Mouse (Mus musculus) erythroblast, adult 5-6 weeks (primary cell): ENCODE data around the gene Grin2b. TPM values are rescaled to one million over a fixed set of nuclear protein-coding genes. Genes with fewer than 3 reads are reported as not detected.

Experiments used
- ATAC-seq: replicated peaks from 2 replicates; pipeline ENCODE4 v1.8.0; 2016; ENCODE audit warnings: moderate number of reproducible peaks, mild to moderate bottlenecking, moderate TSS enrichment, inconsistent platforms; ENCODE audit not compliant: poor library complexity, low FRiP score, severe bottlenecking
- total RNA-seq, 2 experiments: library from RNA; stranded (forward) in 1 of 2; stranded (reverse) in 1 of 2; fragments of 150-400 nt in 1 of 2; fragments of 200-764, 138-1000 nt in 1 of 2; gene quantifications; 2 replicates each; pipeline versions ENCODE4 v1.2.3 to v1.2.4; 2015 to 2017; ENCODE audit warnings: low replicate concordance in 2 of 2

Grin2b gene
- total RNA-seq, 2 experiments from 2014 or later: not detected

DNA sequence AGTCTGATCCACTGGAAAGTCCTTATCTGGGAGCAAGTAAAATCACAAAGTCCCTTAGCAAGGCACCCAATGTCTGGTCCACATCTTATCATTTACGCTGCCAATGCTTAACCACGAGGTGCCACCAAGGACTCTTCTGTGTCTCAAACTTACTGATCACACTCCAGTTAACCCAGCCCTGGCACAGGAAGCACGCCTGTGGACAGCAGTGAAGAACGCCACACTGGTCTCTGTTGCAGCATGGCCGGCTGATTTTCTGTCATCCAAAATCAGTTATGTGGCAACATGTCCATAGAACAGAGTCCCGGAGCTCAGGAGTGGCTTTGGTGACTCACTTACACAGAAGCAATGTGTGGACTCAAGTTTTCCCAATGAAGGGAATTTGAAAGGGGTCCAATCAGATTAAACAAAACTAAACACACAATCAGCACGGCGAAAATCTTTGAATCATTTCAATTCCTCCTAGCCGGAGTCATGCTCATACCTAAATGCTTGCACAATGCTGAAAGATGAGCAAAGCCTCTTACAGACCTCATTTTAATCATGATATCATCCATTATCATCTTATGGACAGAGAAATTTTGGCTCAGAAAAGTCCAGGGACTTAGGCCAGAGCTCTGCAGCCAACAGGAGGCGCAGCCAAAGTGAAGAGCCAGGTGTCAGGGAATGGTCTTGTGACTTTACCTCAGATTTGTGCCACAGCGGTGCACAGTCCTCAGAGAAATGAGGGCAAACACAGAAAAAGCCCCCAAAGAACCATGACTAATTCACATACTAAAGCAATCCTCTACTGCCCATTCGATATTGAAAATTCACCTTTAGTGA is 159.5 kb downstream of the Grin2b start:
- ATAC-seq: no peak

DNA sequence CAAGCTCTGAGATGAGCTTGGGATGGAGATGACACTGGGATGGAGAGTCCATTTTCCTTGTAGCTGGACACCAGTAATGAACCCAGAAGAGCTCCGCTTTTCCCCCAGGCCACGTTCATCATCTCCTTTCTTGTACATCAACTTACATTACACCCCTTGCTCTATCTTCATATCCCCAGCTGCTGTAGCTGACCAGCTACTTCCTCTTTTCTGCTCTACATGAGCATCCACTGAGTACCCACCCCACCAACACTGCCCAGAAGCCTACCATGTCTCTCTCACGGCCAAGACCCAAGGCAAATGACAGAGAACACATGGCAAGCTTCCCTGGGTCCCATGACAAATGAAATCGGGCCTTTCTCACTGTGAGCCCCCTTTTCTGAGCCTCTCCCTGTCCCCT is 161.8 kb downstream of the Grin2b start:
- no peak for ATAC-seq

- no peak for ATAC-seq
Measured at GRCm38 (mm10) chr6:136011038-136011311, 162.3 kb downstream of the Grin2b start.

GRCm38 (mm10) chr6:136010290-136011037 is 162.8 kb downstream of the Grin2b start:
- ATAC-seq: no peak

GRCm38 (mm10) chr6:136008120-136008519 is 165.2 kb downstream of the Grin2b start:
- ATAC-seq: no peak

DNA sequence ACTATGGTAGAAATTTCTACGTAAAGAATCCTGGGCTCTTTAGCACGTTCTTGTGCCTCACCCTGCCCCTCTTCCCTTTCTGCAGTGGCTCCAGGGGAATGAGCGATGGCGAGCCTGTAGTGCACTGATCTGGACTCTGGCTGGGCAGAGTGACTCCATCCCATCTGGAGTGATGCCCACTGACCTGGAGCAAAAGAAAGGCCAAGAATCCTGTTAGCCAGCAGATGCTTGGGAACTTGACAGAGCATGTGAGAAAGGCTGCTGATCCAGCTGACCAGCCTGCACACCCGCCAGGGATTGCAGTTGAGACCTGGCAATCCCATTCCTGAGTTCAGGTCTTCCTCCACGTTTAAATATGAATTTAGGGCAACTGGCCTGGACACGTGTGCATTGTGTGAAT is 178.6 kb downstream of the Grin2b start:
- no peak for ATAC-seq

DNA sequence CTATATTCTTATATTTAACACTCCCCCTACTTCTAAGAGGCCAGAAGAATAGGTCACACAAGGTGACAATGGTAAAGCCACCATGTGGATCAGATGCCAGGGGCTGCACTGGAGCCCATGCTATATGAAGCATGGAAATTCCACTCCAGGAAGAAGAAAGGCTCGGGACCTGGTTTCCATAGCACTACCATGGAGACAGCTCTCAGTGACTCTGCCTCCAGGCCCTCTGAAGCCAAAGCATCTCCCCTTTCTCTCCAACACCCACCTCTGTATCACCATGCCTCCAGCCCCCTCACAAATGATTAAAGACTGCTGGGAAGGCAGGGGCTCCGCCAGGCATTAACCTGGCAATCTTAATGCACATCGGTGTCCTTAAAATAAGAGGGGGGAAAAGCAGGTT is 179.4 kb downstream of the Grin2b start:
- ATAC-seq: no peak

- ATAC-seq: no peak
Measured at GRCm38 (mm10) chr6:135993378-135993777, 179.9 kb downstream of the Grin2b start.

GRCm38 (mm10) chr6:135976106-135976505 is 197.2 kb downstream of the Grin2b start:
- ATAC-seq: no peak

DNA sequence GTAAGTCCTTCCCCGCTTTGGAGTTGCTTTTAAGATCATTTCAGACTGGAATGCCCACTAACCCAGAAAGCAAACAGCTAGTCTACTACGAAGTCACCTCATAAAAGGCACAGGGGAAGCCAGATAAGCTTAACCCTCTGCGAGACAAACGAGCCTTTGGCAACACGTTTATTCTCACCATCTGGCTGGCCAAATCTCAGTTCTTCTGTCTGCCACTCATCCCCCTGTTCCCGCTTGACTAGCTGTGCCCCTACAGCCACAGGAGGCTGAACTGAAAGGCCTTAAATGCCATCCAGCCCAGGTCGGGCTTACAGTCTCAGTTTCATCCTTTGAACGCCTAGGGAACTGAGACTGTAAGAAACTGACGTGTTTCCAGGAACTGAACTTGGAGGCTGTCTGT is 200.8 kb downstream of the Grin2b start:
- no peak for ATAC-seq

DNA sequence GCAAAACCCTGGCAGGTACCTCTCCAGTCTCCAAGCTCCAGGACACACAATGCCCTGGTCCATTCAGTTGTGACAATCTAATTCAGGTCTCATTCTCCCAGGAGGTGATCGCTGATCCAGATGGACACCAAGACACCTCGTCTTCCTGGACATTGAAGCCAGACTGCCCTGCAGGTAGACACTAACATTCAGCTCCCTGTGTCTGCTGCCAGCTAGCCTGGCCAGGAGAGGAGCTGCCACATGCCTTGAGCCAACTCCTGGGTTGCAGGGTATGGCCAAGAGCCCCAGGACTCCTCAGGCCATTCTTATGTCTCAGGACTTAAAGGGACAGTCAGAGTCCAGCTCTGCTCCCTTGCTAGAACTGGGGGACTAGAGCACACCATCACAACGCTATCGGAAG is 201.8 kb downstream of the Grin2b start:
- ATAC-seq: no peak

GRCm38 (mm10) chr6:135970716-135971318 is 202.5 kb downstream of the Grin2b start:
- no peak for ATAC-seq

- no peak for ATAC-seq
Measured at GRCm38 (mm10) chr6:135961766-135962165, 211.5 kb downstream of the Grin2b start.

DNA sequence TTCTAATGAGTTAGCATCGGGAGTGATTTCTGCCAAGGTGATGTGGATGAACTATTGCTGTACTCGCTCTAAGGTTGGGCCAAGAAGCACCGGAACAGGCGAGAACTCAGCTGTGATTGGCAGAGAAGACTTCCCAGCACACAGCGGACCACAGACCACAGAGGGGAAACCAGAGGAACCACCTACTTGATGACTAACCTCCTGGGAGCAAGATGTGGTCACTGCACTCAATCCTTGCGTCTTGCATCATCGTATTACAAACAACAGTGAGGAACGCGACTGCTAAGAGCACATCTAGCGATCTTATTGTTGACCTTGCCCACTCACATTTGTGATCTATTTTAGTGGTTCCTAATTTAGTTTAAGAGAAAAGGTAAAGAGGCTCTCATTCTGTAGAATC is 213.7 kb downstream of the Grin2b start:
- ATAC-seq: no peak

DNA sequence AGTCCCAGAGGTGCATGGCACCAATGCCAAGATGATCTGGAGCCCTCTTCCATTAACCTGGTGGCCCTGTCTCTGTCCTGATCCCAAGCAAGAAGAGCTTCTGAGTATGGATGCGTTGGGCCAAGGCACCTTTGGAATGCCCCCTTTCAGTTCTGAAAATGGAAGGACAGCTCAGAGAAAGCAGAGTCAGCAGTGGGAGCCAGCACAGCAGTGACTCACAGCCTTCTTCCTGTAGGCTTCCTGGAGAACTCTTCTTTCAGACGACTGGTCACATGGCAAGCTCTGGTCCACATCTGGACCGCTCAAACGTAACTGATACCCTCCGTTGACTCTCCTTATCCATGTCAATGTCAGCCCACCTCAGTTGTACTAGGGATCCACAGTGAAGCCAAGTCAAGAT is 221.6 kb downstream of the Grin2b start:
- ATAC-seq: no peak

DNA sequence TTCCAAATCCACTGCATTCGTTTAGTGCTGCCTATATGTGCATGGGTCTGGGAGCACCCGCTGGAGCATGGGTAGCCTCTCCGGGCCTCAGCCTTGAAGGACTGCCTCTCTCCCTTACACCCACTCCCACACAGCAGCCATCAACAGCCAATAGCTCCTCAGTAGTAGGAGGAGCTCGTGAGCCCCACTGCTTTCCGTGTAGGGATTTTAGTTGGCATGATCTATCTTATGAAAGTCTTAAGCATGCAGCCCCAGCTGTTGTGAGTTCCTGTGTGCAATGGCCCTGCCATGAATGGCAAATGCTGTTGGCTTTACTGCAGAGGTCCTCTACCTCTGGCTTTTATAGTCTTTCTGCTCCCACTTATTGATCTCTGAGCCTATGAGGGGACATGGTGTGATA is 227.8 kb downstream of the Grin2b start:
- ATAC-seq: no peak

DNA sequence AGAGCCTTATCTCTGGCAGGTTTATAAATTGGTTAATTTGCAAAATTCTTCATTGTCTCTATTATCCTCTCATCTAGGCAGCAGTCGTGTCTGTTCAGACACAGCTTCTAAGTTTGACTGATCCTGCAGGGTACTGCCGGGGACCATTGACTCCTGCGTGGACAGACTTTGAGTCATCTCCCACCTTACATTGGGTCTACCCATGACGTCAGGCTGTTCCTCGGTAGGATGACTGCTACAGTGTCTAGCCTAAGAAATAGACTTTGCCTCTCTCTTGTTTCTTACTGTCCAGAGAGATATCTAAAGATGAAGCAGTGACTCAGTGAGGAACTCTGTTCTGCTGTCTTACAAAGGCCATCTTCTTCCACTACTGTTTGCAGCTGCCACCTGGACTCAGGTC is 229.0 kb downstream of the Grin2b start:
- no peak for ATAC-seq

DNA sequence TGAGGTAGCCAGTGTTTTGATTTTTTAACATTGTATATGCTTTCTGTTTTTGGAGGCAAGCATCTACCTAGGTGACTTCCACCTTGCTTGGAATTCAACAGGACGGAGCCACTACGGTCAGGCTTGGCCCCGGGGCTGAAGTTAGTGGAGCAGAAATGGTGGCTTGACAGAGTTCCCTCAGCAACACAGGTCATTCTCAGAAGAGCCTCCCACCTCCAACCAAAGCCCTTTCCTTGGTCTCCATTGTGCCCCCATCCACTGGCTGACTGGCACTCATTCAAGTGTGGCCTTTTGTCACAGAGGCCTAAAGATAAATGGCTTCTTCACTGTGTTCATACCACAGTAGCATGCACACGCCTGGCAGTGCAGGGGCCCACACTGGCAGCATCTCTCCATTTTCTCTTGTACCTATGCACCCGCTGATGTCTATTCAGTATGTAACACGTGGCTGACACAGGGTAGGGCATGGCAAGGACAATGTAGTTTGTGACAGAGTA is 230.1 kb downstream of the Grin2b start:
- no peak for ATAC-seq

GRCm38 (mm10) chr6:135932924-135933323 is 240.4 kb downstream of the Grin2b start:
- ATAC-seq: no peak

- ATAC-seq: no peak
Measured at GRCm38 (mm10) chr6:135932400-135932920, 240.9 kb downstream of the Grin2b start.

DNA sequence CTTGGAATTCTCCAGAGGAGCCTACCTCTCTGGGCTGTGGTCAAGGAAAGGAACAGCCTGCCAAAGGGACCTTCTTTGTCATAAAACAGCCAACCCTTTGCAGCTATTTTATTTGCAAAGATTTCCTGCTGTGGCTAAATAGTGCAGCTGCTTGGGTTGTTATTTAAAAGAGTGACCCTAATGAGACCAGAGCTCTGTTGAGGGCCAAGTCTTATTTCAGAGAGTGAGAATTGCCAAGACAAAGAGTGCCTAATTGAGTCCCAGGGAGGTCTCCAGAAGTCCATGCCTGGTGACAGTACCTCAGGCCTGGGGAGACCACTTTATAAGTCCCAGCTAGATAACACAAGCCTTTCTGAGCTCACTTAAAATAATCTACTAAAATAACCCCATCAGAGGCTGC is 255.6 kb downstream of the Grin2b start:
- ATAC-seq: no peak
